Mouse (Mus musculus): ENCODE data around the gene Cd180. TPM values are rescaled to one million over a fixed set of nuclear protein-coding genes. Genes with fewer than 3 reads are reported as not detected.

Gene Cd180
- 0.44 and 0.66 TPM in 2 replicates for polyA plus RNA-seq (2015; fragmentation: Nextera tagmentation; extraction: Ambion mirVana)

- H3K27me3 ChIP-seq: no peaks in the 10 kb centered on the region
- no peak within 1 kb of the TSS for H3K4me3 ChIP-seq (replicated peaks)
- no peaks in the 10 kb centered on the region for H3K9me3 ChIP-seq (replicated peaks)
- H3K4me1 ChIP-seq: peaks cover 2% of the 10 kb centered on the region
- H3K9ac ChIP-seq: no peak within 1 kb of the TSS
- H3K27ac ChIP-seq (replicated peaks): no peak within 1 kb of the TSS
- ATAC-seq (ENCODE audit: insufficient number of reproducible peaks, low FRiP score, low TSS enrichment, low read depth): no peak
- H3K4me2 ChIP-seq (replicated peaks): no peak within 1 kb of the TSS
- no peaks in the 10 kb centered on the region for H3K36me3 ChIP-seq
- WGBS: 62% methylated on average over 8 of the region's 8 CpGs
Measured at GRCm38 (mm10) chr13:102693341-102693801, at the start of gene Cd180. TSS of gene Cd180 (plus strand) at chr13:102693558.

GRCm38 (mm10) chr13:102644344-102644743 lies 49.0 kb upstream of the Cd180 start:
- Histone ChIP-seq H3K27me3 (no peaks in the 10 kb centered on the region), H3K4me1 (peaks cover 21% of the 10 kb centered on the region), H3K9ac (no peak overlapping the region), H3K4me2 (replicated peaks) (peak overlapping the region; percentile 33; the same call in 1 of the 2 replicates), H3K27ac (replicated peaks) (peak overlapping the region; percentile 58; the same call in 1 of the 2 replicates), H3K9me3 (replicated peaks) (no peaks in the 10 kb centered on the region), H3K36me3 (no peaks in the 10 kb centered on the region), H3K4me3 (replicated peaks) (no peak overlapping the region)
- WGBS: 20% methylated on average over 8 of the region's 8 CpGs
- peak; percentile 16; the same call in 1 of the 2 replicates for ATAC-seq (ENCODE audit: insufficient number of reproducible peaks, low FRiP score, low TSS enrichment, low read depth)

GRCm38 (mm10) chr13:102644789-102645551 lies 48.4 kb upstream of the Cd180 start:
- peak; percentile 78 for ATAC-seq (ENCODE audit: insufficient number of reproducible peaks, low FRiP score, low TSS enrichment, low read depth)
- H3K27me3 ChIP-seq: no peaks in the 10 kb centered on the region
- H3K4me2 ChIP-seq (replicated peaks): peak overlapping the region; percentile 33
- no peak overlapping the region for H3K9ac ChIP-seq
- 17% methylated on average over 17 of the region's 17 CpGs for WGBS
- H3K4me3 ChIP-seq (replicated peaks): 0 out of 2 replicates have a peak overlapping the region, but pooled peaks have one; percentile 12
- H3K9me3 ChIP-seq (replicated peaks): no peaks in the 10 kb centered on the region
- H3K36me3 ChIP-seq: no peaks in the 10 kb centered on the region
- peak overlapping the region; percentile 58; the same call in 1 of the 2 replicates for H3K27ac ChIP-seq (replicated peaks)
- H3K4me1 ChIP-seq: peaks cover 21% of the 10 kb centered on the region

GRCm38 (mm10) chr13:102646271-102646771 lies 47.0 kb upstream of the Cd180 start:
- no peak for ATAC-seq (ENCODE audit: insufficient number of reproducible peaks, low FRiP score, low TSS enrichment, low read depth)

GRCm38 (mm10) chr13:102647511-102647910 lies 45.8 kb upstream of the Cd180 start:
- WGBS: 46% methylated on average over 4 of the region's 4 CpGs
- peak overlapping the region; percentile 36; the same call in 1 of the 2 replicates for H3K27ac ChIP-seq (replicated peaks)
- H3K9ac ChIP-seq: no peak overlapping the region
- no peak for ATAC-seq (ENCODE audit: insufficient number of reproducible peaks, low FRiP score, low TSS enrichment, low read depth)
- peaks cover 21% of the 10 kb centered on the region for H3K4me1 ChIP-seq
- no peaks in the 10 kb centered on the region for H3K36me3 ChIP-seq
- H3K4me2 ChIP-seq (replicated peaks): no peak overlapping the region
- no peaks in the 10 kb centered on the region for H3K27me3 ChIP-seq
- no peaks in the 10 kb centered on the region for H3K9me3 ChIP-seq (replicated peaks)
- H3K4me3 ChIP-seq (replicated peaks): no peak overlapping the region

More at GRCm38 (mm10) chr13:102646271-102646771, 47.0 kb upstream of the Cd180 start:
- no peaks in the 10 kb centered on the region for H3K9me3 ChIP-seq (replicated peaks)
- no peak overlapping the region for H3K27ac ChIP-seq (replicated peaks)
- peaks cover 21% of the 10 kb centered on the region for H3K4me1 ChIP-seq
- no peak overlapping the region for H3K9ac ChIP-seq
- no peaks in the 10 kb centered on the region for H3K27me3 ChIP-seq
- 59% methylated on average over 10 of the region's 10 CpGs for WGBS
- no peak overlapping the region for H3K4me3 ChIP-seq (replicated peaks)
- H3K4me2 ChIP-seq (replicated peaks): no peak overlapping the region
- H3K36me3 ChIP-seq: no peaks in the 10 kb centered on the region

GRCm38 (mm10) chr13:102652303-102652889 lies 41.0 kb upstream of the Cd180 start:
- no peaks in the 10 kb centered on the region for H3K9me3 ChIP-seq (replicated peaks)
- ATAC-seq (ENCODE audit: insufficient number of reproducible peaks, low FRiP score, low TSS enrichment, low read depth): peak; percentile 47; the same call in 1 of the 2 replicates
- no peak overlapping the region for H3K4me3 ChIP-seq (replicated peaks)
- no peak overlapping the region for H3K9ac ChIP-seq
- H3K4me1 ChIP-seq: peaks cover 19% of the 10 kb centered on the region
- no peaks in the 10 kb centered on the region for H3K27me3 ChIP-seq
- H3K27ac ChIP-seq (replicated peaks): no peak overlapping the region
- no peak overlapping the region for H3K4me2 ChIP-seq (replicated peaks)
- no peaks in the 10 kb centered on the region for H3K36me3 ChIP-seq
- 73% methylated on average over 6 of the region's 6 CpGs for WGBS

- H3K27me3 ChIP-seq: no peaks in the 10 kb centered on the region
- WGBS: 79% methylated on average over 2 of the region's 2 CpGs
Measured at GRCm38 (mm10) chr13:102655071-102655570, 38.2 kb upstream of the Cd180 start.

GRCm38 (mm10) chr13:102656153-102656690 lies 37.1 kb upstream of the Cd180 start:
- H3K4me1 ChIP-seq: peaks cover 22% of the 10 kb centered on the region
- no peaks in the 10 kb centered on the region for H3K27me3 ChIP-seq
- H3K9me3 ChIP-seq (replicated peaks): no peaks in the 10 kb centered on the region
- no peak overlapping the region for H3K9ac ChIP-seq
- no peak for ATAC-seq (ENCODE audit: insufficient number of reproducible peaks, low FRiP score, low TSS enrichment, low read depth)
- 62% methylated on average over 11 of the region's 11 CpGs for WGBS
- no peak overlapping the region for H3K4me3 ChIP-seq (replicated peaks)
- H3K4me2 ChIP-seq (replicated peaks): no peak overlapping the region
- H3K27ac ChIP-seq (replicated peaks): no peak overlapping the region
- no peaks in the 10 kb centered on the region for H3K36me3 ChIP-seq

More at GRCm38 (mm10) chr13:102655071-102655570, 38.2 kb upstream of the Cd180 start:
- Histone ChIP-seq H3K4me2 (replicated peaks) (no peak overlapping the region), H3K4me3 (replicated peaks) (no peak overlapping the region), H3K36me3 (no peaks in the 10 kb centered on the region), H3K9ac (no peak overlapping the region), H3K4me1 (peaks cover 22% of the 10 kb centered on the region), H3K27ac (replicated peaks) (no peak overlapping the region), H3K9me3 (replicated peaks) (no peaks in the 10 kb centered on the region)
- no peak for ATAC-seq (ENCODE audit: insufficient number of reproducible peaks, low FRiP score, low TSS enrichment, low read depth)

- WGBS: 59% methylated on average over 6 of the region's 6 CpGs
- no peak for ATAC-seq (ENCODE audit: insufficient number of reproducible peaks, low FRiP score, low TSS enrichment, low read depth)
- no peak overlapping the region for H3K9ac ChIP-seq
- no peak overlapping the region for H3K4me2 ChIP-seq (replicated peaks)
- no peaks in the 10 kb centered on the region for H3K9me3 ChIP-seq (replicated peaks)
- H3K36me3 ChIP-seq: no peaks in the 10 kb centered on the region
- peaks cover 22% of the 10 kb centered on the region for H3K4me1 ChIP-seq
- no peak overlapping the region for H3K4me3 ChIP-seq (replicated peaks)
- H3K27me3 ChIP-seq: no peaks in the 10 kb centered on the region
- peak overlapping the region; percentile 45; the same call in 1 of the 2 replicates for H3K27ac ChIP-seq (replicated peaks)
Measured at GRCm38 (mm10) chr13:102658223-102658839, 35.0 kb upstream of the Cd180 start.

GRCm38 (mm10) chr13:102664041-102664440 lies 29.3 kb upstream of the Cd180 start:
- no peaks in the 10 kb centered on the region for H3K9me3 ChIP-seq (replicated peaks)

More at GRCm38 (mm10) chr13:102664041-102664440, 29.3 kb upstream of the Cd180 start:
- Histone ChIP-seq H3K4me2 (replicated peaks) (no peak overlapping the region), H3K4me3 (replicated peaks) (no peak overlapping the region), H3K36me3 (no peaks in the 10 kb centered on the region), H3K9ac (no peak overlapping the region), H3K27me3 (no peaks in the 10 kb centered on the region), H3K27ac (replicated peaks) (no peak overlapping the region), H3K4me1 (no peaks in the 10 kb centered on the region)
- no peak for ATAC-seq (ENCODE audit: insufficient number of reproducible peaks, low FRiP score, low TSS enrichment, low read depth)
- 65% methylated on average over 6 of the region's 6 CpGs for WGBS

All from embryonic facial prominence, embryonic 15.5 days (tissue).